Mouse (Mus musculus) spleen, postnatal 10 days (tissue): ENCODE data around the gene Actc1.

ENCODE experiments used
- DNase-seq, 2 experiments: peaks; one replicate each; pipeline ENCODE4 v3.0.0; 2021 to 2022; ENCODE audit warnings: low spot score in 2 of 2

The Actc1 gene

DNA sequence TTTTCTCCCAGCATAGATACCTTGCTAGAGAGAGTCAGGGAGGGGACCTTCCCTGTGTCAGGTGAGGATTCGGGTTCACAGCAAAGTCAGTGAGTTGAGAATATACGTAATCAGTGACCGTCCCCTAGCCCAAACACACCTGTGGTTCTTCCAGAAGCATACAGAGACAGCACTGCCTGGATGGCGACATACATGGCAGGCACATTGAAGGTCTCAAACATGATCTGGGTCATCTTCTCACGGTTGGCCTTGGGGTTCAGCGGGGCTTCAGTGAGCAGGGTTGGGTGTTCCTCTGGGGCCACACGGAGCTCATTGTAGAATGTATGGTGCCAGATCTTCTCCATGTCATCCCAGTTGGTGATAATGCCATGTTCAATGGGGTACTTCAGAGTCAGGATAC lies 3.2 kb downstream of the Actc1 start:
- DNase-seq: no peak

DNA sequence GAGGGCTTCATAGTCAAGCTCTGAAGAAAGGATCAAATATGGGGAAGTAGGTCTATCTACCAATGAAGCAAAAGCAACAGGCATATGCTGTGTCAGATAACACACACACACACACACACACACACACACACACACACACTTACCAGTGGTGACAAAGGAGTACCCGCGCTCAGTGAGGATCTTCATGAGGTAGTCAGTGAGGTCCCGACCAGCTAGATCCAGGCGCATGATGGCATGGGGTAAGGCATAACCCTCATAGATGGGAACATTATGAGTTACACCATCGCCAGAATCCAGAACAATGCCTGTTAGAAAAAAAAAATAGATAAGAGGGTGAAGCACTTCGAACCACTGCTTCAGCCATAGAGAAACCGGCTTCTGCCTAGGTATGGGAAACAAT lies 4.0 kb downstream of the Actc1 start:
- no peak for DNase-seq

DNA sequence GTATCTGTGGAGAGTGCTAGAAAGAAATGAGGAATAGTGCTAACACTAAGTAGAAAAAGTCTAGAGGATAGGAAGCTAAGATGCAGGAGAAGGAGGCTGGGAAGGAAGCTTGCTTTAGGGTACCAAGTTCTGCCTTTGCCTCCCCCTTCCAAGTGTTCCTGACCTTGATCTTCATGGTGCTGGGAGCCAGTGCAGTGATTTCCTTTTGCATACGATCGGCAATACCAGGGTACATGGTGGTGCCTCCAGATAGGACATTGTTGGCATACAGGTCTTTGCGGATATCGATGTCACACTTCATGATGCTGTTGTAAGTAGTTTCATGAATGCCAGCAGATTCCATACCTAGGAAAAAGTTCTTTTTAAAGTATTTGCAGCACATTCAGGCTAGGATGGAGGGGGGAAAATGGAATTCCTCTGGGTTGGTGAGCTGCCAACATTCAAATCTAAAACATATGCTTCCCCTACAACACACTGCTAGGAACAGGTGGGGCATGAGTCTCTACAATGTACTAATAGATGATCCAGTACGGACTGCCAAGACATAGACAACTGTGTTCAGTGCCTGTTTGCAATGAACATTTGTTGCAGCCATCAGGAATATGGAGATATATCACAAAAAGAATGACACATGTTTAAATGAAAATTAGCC lies 5.3 kb downstream of the Actc1 start:
- no peak for DNase-seq

DNA sequence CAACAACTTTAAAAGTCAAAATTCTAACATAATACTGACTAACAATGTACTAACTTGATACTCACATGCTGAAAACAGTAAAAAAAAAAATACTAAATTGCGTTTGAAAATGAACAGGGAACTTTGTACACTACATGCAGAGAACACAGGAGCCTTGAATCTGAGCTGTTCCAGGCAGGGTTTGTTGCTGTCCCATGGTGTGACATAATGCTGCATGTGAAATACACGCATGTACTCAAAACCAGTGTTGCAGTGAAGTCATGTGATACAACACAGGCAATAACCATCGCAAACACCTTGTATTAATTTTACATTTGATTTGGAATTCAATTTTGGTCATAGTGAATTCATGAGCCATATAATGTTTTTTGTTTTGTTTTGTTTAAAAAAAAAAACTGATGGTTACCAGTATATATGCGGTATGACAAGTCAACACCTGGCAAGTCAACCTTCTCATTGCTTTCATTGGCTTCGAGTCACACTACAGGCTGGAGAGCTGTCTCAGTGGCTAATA lies 7.1 kb downstream of the Actc1 start:
- no peak for DNase-seq

DNA sequence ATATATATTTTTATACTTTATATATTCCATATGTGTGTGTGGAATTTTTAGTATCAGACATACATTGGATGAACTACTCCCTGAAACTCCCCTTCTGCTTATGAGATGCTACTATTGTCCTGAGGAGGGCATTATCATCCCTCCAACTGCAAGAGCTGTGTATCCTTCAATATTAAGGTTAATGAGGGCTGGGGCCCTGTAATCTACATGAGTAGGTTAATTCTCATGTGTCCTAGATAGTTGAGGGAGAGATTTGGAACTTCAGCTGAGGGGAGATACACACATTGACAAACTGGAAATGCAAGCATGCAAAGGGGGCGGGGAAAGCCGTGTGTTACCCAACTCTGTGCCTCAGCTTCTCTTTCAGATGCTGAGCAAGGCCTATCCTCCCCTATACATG lies 15.4 kb downstream of the Actc1 start:
- no peak for DNase-seq

DNA sequence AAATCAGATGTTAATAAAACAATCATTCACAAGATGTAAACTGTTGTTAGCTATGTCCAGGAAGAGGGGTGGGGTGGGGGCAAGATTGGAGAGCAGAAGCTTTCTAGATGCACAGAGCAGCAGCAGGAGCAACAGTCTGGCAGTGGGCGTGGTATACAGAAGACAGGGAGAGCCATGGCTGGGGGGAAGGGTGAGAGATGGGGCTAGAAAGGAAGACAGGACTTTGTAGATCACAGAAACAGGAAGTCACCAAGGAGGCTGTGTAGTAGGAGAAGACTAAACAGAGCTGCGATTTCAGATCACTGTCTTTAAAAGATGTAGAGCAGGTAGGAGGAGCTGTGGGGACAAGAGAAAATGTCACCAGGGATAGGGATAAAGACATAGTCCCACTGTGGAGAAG lies 21.1 kb downstream of the Actc1 start:
- DNase-seq: no peak

DNA sequence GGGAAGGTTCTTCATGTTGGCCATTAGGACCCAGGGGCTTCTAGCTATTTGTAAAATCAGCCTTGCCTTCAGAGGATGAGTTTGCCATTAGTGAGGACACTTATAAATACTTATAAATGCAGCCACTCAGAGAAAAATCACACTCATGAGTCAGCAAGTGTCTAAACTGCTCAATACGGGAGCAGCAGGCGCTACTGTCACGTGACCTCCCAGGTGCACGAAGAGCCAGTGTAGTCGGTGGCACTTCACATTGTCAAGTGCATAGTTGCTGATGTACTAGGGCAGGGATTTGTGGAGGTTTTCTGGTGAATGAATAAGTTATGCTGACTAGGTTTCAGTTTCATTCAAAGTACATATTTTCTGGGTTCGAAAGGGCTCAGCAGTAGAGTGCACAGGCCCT lies 30.0 kb downstream of the Actc1 start:
- no peak for DNase-seq

DNA sequence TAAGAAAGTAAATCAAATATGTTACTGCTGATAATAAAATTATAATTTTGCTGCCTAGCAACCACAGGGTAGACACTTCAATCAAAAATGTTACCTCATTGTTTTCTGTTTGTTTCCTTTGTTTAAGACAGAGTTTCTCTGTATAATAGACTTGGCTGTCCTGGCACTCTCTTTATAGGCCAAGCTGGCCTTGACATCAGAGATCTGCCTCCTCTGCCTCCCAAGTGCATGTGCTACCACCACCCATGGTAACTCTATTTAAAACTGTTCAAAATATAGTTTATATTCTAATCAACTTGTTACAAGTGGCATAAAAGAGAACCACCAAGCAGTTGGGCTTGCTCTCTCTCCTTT lies 33.2 kb downstream of the Actc1 start:
- DNase-seq: no peak

DNA sequence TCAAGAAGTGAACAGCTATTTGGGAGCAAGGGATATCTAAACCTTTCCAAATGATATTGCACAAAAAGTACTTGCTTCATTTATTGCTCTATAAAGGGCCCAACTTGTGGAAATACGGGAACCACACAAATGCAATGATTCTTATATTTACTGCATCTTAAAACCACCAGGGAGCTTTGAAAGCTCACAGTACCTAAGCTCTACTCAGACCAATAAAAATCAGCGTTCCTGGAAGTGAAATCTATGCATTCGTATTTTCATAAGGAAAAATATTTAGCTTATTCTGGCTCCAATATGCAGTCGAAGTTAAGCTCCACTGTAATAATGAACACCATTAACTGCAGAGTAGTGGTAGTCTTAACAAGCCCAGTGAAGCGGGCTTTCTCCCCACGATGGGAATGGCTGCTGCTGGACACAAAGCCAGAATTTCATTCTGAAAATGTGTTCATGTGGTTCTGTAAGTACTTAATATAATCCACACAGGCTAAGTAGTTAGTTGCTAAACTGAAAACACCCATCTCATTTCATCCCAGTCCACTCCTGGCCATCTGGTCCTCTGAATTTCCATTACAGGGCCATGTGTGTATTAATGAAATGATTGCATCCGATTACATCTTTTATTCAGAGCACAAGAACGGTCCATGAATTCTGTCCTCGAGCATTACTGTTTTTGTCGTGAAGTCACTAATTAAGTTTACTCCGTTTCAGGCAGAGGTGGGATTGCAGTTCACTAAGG lies 33.7 kb downstream of the Actc1 start:
- DNase-seq: no peak

DNA sequence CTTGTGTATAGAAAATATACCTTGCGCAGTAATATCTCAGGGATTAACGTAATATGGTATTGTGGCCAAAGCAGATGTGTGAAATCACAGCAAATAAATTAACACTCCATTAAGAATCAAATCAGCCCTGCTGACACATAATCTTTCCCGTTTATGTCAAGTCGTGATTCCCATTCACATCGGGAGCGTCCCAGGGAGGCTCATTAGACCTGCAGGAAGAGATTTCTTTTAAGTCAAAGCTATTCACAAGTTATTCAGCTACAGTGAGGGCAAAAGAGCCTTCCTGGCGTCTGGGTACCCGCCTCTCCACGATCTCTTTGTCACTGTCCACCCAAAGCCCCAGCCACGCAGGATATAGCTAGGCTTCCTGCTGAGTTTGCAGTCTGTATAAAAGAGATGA lies 35.2 kb downstream of the Actc1 start:
- no peak for DNase-seq

DNA sequence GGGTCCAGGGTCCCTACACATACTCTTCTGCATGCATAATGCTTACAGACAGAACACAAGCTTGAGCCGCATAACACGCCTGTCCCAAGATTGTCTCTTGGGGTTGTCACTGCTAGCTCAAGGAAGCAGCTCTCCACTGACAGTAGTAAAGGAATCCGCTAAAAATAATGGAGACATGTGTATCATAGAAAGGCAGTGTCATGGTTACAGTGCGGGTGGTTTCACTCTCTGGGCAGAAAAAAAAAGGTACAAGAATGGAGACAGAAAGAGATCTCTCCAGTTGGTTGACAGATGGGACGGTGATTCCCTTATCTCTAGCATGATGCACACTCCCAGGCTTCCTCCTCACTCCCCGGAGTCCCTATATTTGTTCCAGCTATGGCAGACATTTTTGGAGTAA lies 38.5 kb downstream of the Actc1 start:
- no peak for DNase-seq

DNA sequence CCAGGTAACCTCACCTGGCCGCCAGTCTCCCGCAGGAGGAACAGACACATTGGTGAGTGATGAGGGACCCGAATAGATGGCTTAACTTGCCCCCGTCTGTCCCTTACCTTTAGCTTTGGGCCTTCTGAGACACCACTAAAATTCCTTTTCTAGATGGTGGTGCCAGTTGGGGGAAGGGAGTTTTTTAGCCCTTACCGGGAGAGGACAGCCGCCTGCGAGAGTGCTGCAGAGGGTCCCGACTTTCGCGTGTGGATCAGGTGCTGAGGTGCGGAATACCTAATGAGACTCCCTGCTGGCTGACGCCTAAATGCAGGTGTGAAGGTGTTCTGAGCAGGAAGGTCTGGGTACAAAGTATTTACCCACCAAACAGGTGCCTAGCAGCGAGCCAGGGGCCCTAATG lies 39.5 kb downstream of the Actc1 start:
- no peak for DNase-seq

DNA sequence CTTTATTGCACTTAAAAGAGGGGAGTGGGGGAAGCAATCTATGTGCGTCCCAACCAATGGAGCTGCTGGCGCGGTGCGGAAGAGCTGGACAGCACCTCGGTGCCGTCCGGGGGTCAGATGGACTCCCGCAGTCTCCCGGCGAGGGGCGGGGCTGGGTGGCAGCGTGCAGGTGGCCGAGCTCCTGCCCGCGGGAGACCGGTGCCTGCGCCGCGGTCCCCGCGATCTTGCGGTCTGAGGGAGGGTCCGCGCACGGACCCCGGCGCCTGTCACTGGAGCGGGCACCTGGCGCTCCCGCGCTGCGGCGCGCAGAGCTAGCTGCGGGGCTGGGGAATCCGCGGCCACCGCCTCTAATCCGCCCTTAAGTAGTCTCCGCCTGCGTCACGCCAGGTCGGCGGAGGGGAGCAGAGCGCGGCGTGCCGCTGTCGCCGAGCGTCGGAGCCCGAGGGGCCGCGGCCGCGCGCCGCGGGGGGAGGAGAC lies 40.0 kb downstream of the Actc1 start, which contains the start of gene Gjd2:
Gene Gjd2, minus strand, starts transcription at position 325 of the 477 bp plus-strand sequence.
- DNase-seq: no peak

DNA sequence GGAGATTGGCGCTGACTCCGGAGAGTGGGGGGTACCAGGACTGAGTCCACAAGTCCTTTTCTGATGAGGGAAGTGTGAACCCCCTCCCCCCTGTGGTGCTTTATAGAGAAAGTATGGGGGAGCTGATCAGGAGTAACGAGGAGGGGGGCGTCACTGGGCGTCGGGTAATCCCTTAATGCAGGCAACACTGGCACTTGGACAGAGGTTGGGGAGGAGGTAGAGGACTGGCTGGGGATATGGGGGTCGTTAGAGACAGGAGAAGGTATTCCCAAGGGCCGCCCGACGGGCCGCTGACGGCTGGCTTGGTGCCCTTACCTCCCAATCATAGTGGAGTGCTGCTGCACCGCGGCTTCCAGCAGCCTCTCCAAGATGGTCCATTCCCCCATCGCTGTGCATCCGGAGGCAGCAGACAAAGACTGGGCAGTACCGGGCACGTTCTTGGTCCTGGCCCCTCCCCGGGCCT lies 40.6 kb downstream of the Actc1 start:
- no peak for DNase-seq

DNA sequence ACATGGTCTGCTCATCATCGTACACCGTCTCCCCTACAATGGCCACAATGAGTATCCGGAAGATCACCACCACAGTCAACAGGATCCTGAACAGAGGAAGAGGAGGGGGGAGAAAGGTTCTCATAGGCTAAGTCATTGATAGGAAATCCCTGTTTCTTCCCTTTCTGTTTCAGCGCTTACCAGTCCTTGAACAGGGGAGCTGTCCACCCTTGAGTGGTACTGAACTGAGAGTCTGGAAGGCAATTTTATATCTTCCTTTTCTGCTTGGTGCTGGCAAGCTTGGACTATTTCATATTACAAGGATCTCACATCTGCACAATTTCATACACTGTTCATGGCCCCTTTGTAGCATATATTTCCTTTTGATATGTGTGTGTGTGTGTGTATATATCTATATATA lies 41.5 kb downstream of the Actc1 start:
- peak in 1 of 2 experiments; percentile 25 for DNase-seq

DNA sequence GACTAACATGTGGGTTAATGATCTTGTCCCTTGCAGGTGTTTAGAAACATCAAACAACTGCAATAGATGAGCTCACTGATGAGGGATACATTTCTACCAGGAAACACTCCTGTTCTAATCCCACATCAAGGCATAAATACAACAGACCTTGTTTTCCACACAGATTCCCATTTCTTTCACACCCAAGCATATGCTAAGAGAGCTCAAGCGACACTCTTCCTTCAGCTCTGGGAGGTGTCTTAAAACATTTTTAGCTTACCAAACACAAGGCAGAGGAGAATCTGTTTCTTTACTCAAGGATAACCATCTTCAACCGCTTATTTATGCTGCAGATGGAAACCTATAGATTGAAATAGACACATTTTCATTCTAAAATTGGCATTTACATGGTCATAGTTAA lies 45.0 kb downstream of the Actc1 start:
- DNase-seq: no peak

DNA sequence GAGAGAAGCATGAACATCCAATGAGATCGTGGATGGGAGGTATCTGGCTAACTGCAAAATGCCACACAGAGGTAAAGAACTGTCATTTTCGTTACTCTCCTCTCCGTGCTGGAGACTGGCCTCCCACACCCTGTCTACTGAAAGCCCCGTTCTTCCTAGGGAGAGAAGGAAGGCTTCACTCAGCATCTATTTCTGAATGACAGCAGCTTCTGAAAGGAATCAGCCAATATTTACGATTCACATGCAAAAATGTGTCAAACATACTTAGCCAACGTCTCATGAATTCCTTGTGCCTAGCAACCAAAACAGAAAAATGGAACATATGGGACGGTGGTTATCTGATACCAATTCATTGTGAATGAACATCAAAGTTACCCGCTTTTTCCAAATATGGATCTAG lies 55.9 kb downstream of the Actc1 start:
- no peak for DNase-seq
